Mouse (Mus musculus): ENCODE measurements around the gene Tra2b. TPM values are rescaled to one million over a fixed set of nuclear protein-coding genes. Genes with fewer than 3 reads are reported as not detected.
A peak's percentile ranks its signal among the peaks of the same experiment; 100 is the strongest.
"Not testable (repeated sequence)": the region's sequence is repeated elsewhere in the genome, so short reads cannot be mapped to it uniquely, and the experiment has no call there.

The Tra2b gene
- polyA plus RNA-seq, 1 experiment from 2014 or later = 307 TPM

DNA sequence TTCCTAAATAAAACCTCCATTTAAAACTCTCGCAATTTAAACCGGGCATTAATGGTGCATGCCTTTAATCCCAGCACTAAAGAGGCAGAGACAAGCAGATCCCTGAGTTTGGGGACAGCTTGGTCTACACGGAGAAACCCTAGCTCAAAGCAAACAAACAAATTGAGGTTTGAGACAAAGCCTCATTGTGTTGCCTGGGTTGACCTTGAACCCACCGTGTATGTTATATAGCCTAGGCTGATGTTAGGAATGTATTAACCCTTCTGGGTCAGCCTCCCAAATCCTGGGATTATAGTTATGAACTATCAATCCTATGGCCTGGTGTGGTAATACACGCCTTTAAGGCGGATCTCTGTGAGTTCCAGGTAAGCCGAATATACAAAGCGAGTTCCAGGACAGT, 579 bp upstream of the Tra2b start:
- ATAC-seq (ENCODE audit: low FRiP score) = peak; percentile 22
- peak overlapping the region; percentile 63 for H3K4me2 ChIP-seq
- 42% methylated on average over 8 of the region's 8 CpGs for WGBS

GRCm38 (mm10) chr16:22264962-22265848, 600 bp downstream of the Tra2b start:
- Histone ChIP-seq H3K27me3 (no peaks in the 10 kb centered on the region), H3K9me3 (no peaks in the 10 kb centered on the region), H3K4me1 (replicated peaks) (peaks cover 30% of the 10 kb centered on the region), H3K9ac (peak overlapping the region; percentile 94), H3K36me3 (no peaks in the 10 kb centered on the region), H3K4me2 (peak overlapping the region; percentile 91), H3K27ac (peak overlapping the region; percentile 99), H3K4me3 (peak overlapping the region; percentile 97)
- 0% methylated on average over 58 of the region's 81 CpGs for WGBS
- ATAC-seq (ENCODE audit: low FRiP score) = peak; percentile 81

More for the DNA sequence above, 579 bp upstream of the Tra2b start:
- Histone ChIP-seq H3K27me3 (no peaks in the 10 kb centered on the region), H3K27ac (peak overlapping the region; percentile 93), H3K4me3 (peak overlapping the region; percentile 97), H3K36me3 (no peaks in the 10 kb centered on the region), H3K9ac (peak overlapping the region; percentile 80), H3K4me1 (replicated peaks) (peaks cover 24% of the 10 kb centered on the region), H3K9me3 (no peaks in the 10 kb centered on the region)

- no peak for ATAC-seq (ENCODE audit: low FRiP score)
- 3% methylated on average over 16 of the region's 16 CpGs for WGBS
- Histone ChIP-seq H3K9me3 (no peaks in the 10 kb centered on the region), H3K27me3 (no peaks in the 10 kb centered on the region), H3K4me2 (peak overlapping the region; percentile 91), H3K36me3 (no peaks in the 10 kb centered on the region), H3K27ac (peak overlapping the region; percentile 99), H3K4me3 (peak overlapping the region; percentile 97), H3K4me1 (replicated peaks) (peaks cover 32% of the 10 kb centered on the region), H3K9ac (peak overlapping the region; percentile 94)
These were observed 1.4 kb downstream of the Tra2b start for GRCm38 (mm10) chr16:22264232-22264961.

DNA sequence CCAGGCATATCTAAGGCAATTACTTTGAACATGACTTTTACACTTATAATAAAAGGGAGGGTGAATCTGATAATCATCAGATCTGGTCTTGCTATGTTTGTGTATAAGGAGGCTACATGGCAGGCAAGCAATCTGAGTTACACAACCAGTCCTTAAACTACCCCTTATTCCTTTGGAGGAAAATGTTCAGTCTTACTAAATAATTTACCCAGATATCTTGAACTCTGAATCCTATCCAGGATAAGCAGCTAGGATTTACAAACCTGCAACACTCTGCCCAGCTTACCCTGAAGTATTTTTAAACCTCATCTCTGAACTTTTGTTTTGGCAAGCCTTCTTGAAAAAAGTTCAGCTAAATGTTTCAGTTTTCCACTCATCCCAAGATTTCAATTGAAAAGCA, 2.7 kb downstream of the Tra2b start:
- H3K9me3 ChIP-seq = no peaks in the 10 kb centered on the region
- H3K4me1 ChIP-seq (replicated peaks) = peaks cover 37% of the 10 kb centered on the region
- peak overlapping the region; percentile 91 for H3K4me2 ChIP-seq
- 0 out of 2 replicates have a peak overlapping the region, but pooled peaks have one; percentile 35 for H3K9ac ChIP-seq
- no peak overlapping the region for H3K27ac ChIP-seq
- no peaks in the 10 kb centered on the region for H3K36me3 ChIP-seq
- H3K27me3 ChIP-seq = no peaks in the 10 kb centered on the region
- H3K4me3 ChIP-seq = peak overlapping the region; percentile 97
- ATAC-seq (ENCODE audit: low FRiP score) = no peak

DNA sequence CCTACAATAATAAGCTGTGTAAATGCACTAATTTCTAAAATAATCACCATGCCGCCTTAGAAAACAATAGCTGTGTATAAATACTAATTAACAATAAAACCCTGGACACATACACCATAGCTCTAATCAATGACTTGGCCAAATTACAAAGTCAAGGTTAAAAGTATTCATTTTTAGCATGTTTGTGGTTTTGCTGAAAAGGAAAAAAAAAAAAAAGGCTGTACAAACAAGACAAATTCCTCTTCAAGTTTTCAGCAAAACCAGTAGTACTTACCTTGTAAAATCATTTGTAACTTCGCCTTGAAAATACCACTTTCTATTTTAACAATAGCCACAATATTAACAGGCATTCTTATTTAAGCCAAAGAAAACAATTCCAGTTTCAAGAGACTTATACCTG, 4.2 kb downstream of the Tra2b start:
- WGBS = 87% methylated on average over 2 of the region's 2 CpGs
- Histone ChIP-seq H3K36me3 (no peaks in the 10 kb centered on the region), H3K27me3 (no peaks in the 10 kb centered on the region), H3K4me3 (no peak overlapping the region), H3K9ac (no peak overlapping the region), H3K27ac (no peak overlapping the region), H3K4me1 (replicated peaks) (peaks cover 42% of the 10 kb centered on the region), H3K4me2 (no peak overlapping the region), H3K9me3 (no peaks in the 10 kb centered on the region)
- no peak for ATAC-seq (ENCODE audit: low FRiP score)

- peaks cover 45% of the 10 kb centered on the region for H3K4me1 ChIP-seq (replicated peaks)
- H3K9me3 ChIP-seq = no peaks in the 10 kb centered on the region
- H3K4me3 ChIP-seq = no peak overlapping the region
- no peaks in the 10 kb centered on the region for H3K27me3 ChIP-seq
- no peak overlapping the region for H3K27ac ChIP-seq
- ATAC-seq (ENCODE audit: low FRiP score) = no peak
- H3K9ac ChIP-seq = no peak overlapping the region
- 69% methylated on average over 3 of the region's 3 CpGs for WGBS
- no peaks in the 10 kb centered on the region for H3K36me3 ChIP-seq
- peak overlapping the region; percentile 13; the same call in 1 of the 2 replicates for H3K4me2 ChIP-seq
These were observed 5.2 kb downstream of the Tra2b start for GRCm38 (mm10) chr16:22260423-22261143.

GRCm38 (mm10) chr16:22252255-22252654, 13.6 kb downstream of the Tra2b start:
- H3K36me3 ChIP-seq = peaks cover 52% of the 10 kb centered on the region
- H3K4me3 ChIP-seq; H3K9ac ChIP-seq; H3K4me2 ChIP-seq; H3K9me3 ChIP-seq; H3K27ac ChIP-seq; H3K27me3 ChIP-seq; ATAC-seq (ENCODE audit: low FRiP score): not testable (repeated sequence)
- H3K4me1 ChIP-seq (replicated peaks) = peaks cover 13% of the 10 kb centered on the region
- 93% methylated on average over 6 of the region's 6 CpGs for WGBS

- no peaks in the 10 kb centered on the region; the same call in 1 of the 2 replicates for H3K4me1 ChIP-seq (replicated peaks)
- ATAC-seq (ENCODE audit: low FRiP score) = no peak
- no peak overlapping the region for H3K4me3 ChIP-seq
- H3K27me3 ChIP-seq = no peaks in the 10 kb centered on the region
- H3K27ac ChIP-seq = no peak overlapping the region
- H3K9me3 ChIP-seq = no peaks in the 10 kb centered on the region
- WGBS = 95% methylated on average over 5 of the region's 5 CpGs
- H3K9ac ChIP-seq = no peak overlapping the region
- H3K36me3 ChIP-seq = peaks cover 57% of the 10 kb centered on the region
- H3K4me2 ChIP-seq = no peak overlapping the region
These were observed 15.5 kb downstream of the Tra2b start for GRCm38 (mm10) chr16:22250307-22250706.

- H3K36me3 ChIP-seq = peaks cover 62% of the 10 kb centered on the region
- H3K27me3 ChIP-seq = no peaks in the 10 kb centered on the region
- H3K4me3 ChIP-seq = no peak overlapping the region
- H3K9ac ChIP-seq = no peak overlapping the region
- no peak overlapping the region for H3K27ac ChIP-seq
- no peaks in the 10 kb centered on the region for H3K4me1 ChIP-seq (replicated peaks)
- no peaks in the 10 kb centered on the region for H3K9me3 ChIP-seq
- WGBS = 98% methylated on average over 3 of the region's 3 CpGs
- ATAC-seq (ENCODE audit: low FRiP score) = no peak
- H3K4me2 ChIP-seq = no peak overlapping the region
These were observed 16.1 kb downstream of the Tra2b start for GRCm38 (mm10) chr16:22249754-22250153.

DNA sequence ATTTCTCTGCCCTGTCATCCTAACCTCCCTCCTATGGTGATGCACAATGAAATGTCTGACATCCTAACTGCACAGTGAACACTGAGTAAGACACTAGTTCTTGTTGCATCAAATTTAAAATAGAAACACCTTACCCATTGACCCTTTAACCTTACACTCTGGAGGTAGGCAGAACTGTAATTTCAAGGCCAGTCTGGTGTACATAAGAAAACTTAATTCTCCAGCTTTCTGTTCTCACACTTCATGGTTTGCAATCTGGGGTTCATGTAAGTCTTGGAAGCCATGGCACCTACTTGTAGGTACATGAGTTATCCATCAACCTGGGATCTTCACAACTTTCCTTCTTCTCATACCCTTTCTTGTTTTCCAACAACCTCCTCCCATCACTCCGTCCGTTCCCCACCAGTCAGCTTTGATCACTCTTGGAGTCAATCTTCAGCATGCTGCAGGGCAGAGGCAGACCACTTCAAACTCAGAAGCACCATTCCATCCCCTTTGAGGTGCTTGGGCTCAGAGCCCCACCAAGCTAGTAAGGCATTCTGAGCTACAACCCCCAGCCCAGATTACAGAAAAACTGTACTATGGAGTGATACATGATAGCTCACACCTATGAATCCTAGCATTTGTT, 23.5 kb downstream of the Tra2b start:
- Histone ChIP-seq H3K27ac (no peak overlapping the region), H3K36me3 (peaks cover 58% of the 10 kb centered on the region), H3K27me3 (no peaks in the 10 kb centered on the region), H3K4me3 (no peak overlapping the region), H3K4me1 (replicated peaks) (no peaks in the 10 kb centered on the region), H3K4me2 (no peak overlapping the region), H3K9ac (no peak overlapping the region), H3K9me3 (no peaks in the 10 kb centered on the region)
- WGBS = 87% methylated on average over 2 of the region's 2 CpGs
- no peak for ATAC-seq (ENCODE audit: low FRiP score)

- H3K9ac ChIP-seq = no peak overlapping the region
- H3K4me2 ChIP-seq = no peak overlapping the region
- H3K4me1 ChIP-seq (replicated peaks) = no peaks in the 10 kb centered on the region
- H3K4me3 ChIP-seq = no peak overlapping the region
- no peak for ATAC-seq (ENCODE audit: low FRiP score)
- no peak overlapping the region for H3K27ac ChIP-seq
- WGBS = 85% methylated on average over 6 of the region's 6 CpGs
- H3K27me3 ChIP-seq = no peaks in the 10 kb centered on the region
- H3K9me3 ChIP-seq = no peaks in the 10 kb centered on the region; the same call in 1 of the 2 replicates
- peaks cover 55% of the 10 kb centered on the region for H3K36me3 ChIP-seq
These were observed 24.2 kb downstream of the Tra2b start for GRCm38 (mm10) chr16:22241376-22242238.

All from hindbrain, embryonic 13.5 days (tissue).